Mouse (Mus musculus) bone marrow, adult 2 months (tissue): ENCODE results near the gene Satb1.

Experiments
- CTCF ChIP-seq: fragments of 200-500 bp; IDR thresholded peaks from 2 replicates; pipeline ENCODE4 v1.5.1; 2011; ENCODE audit warnings: low read length, control low read depth; ENCODE audit not compliant: control insufficient read depth, insufficient read depth
- POLR2A ChIP-seq: fragments of 200-500 bp; IDR thresholded peaks from 2 replicates; pipeline ENCODE4 v1.6.1; 2011; ENCODE audit warnings: low read depth, mild to moderate bottlenecking, control low read depth, low read length, borderline replicate concordance; ENCODE audit not compliant: control insufficient read depth

DNA sequence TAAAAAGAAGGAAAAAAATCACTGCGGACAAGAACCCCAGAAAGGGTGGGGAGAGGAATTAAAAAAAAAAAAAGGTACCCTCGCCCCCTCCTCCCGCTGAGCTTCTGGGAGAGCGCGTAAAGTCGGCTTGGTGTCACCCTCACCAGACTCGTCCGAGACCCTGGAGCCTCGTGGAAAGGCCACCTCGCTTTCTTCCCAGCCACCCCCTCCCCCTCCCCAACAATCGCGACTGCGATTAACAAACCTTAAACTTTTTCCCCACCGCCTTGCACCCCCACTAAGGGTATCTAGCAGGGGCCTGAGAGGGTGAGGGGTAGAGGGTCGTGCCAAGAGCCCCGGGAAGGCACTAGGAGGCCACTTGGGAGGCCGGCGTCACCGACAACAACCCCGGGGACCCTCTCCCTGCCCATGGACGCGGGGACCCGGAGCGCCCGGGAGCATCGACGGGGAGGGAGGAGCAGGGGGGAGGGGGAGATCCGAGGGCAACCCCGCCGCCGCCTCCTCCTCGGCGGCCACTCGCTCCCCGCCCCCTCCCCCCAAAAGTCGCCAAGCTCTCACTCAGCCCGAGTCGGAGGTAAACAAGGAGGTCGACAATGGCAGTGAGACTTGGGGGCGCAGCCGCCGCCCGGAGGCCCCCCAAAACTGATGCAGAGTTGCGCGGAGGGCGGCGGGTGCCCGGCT is 20.7 kb downstream of the Satb1 start:
- TF ChIP-seq CTCF (no peak), POLR2A (no peak)
